Mouse (Mus musculus) left cerebral cortex, adult 8-10 months (tissue): ENCODE measurements around the gene Osbpl7. TPM values are rescaled to one million over a fixed set of nuclear protein-coding genes. Genes with fewer than 3 reads are reported as not detected.

Source experiments
- DNase-seq, 2 experiments: peaks; one replicate each; pipeline ENCODE4 v3.0.0; 2022; ENCODE audit warnings: low spot score in 2 of 2
- microRNA-seq, 2 experiments: library from miRNA; unstranded; fragments of <30 nt; microRNA quantifications; one replicate each; pipeline ENCODE4 v1.2.0; 2022
- total RNA-seq, 4 experiments: library from RNA; stranded (reverse); gene quantifications; 2 replicates each; pipeline ENCODE4 v1.2.4; 2022

Osbpl7 gene
- total RNA-seq, 4 experiments from 2014 or later: 14.1 to 19.1 (median 15.4) TPM

DNA sequence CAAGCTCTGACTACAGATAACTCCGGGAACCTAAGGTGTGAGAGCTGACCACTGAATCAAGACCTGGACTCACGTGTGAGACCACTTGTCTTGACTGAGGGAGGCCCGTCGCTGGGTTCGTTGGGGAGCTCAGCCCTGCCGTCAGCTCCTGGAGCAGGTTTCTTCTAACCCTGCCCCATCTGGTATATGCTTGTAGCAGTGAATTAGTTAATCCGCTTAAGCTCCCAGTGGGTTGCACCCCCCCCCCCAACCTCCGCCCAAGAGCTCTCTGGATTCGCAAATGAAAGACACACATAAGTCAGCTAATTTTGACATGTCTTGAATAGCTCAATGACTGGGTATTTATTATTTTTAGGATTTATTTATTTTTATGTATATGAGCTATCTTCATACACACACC, 29.9 kb downstream of the Osbpl7 start:
- DNase-seq: no peak

DNA sequence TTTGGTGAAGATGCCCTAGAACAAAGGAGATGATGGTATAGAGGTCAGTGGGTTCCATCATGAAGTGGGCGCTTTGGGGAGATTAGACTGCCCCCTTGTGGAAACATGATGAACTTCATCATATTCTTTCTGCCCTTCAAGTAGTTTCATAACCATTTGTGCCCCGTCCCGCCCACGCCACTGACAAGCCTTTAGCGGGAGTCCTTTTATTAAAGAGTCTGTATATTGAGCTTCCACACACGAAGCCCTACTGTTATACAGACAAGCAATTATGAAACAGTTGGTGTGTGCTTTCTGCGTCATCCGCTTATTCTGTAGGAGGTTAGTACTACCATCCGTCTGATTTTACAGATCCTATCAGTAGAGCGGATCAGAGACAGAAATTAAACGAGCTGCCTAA, 32.5 kb downstream of the Osbpl7 start:
- DNase-seq: no peak

- peak in 1 of 2 experiments; percentile 67 for DNase-seq
Observed at GRCm38 (mm10) chr11:97083401-97084140, 33.1 kb downstream of the Osbpl7 start.

DNA sequence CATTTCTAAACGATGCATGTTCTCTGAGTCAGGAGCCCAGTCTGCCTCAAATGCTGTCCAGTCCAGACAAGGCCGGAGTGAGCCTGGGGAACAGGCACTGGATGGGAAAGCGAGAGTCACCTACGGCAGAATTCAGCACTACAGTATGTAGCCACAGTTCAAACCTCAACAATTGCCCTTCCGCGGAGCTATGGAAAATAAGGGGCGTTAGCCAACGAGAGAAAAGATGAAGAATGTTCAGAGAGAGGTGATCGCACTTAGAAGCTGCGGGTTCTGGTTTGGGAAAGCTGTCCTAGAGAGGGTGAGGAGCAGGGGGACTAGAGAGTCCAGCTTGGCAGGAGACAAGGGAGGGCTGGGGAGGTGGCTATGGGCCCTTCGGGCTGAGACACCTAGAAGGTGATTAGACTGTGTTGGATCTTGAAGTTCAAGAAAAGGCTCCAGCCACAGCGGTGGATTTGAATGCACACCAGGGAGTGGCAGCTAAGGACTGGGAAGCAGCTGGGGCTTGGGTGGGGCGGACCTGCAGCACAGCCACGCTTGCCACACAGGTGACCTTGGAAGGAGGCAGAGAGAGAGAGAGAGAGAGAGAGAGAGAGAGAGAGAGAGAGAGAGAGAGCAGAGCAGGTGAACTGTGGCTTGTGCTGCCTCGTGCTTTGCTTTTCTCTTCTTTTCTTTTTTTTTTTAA, 34.5 kb downstream of the Osbpl7 start:
- DNase-seq: no peak

- DNase-seq: no peak
Observed at GRCm38 (mm10) chr11:97086365-97086764, 35.9 kb downstream of the Osbpl7 start.

DNA sequence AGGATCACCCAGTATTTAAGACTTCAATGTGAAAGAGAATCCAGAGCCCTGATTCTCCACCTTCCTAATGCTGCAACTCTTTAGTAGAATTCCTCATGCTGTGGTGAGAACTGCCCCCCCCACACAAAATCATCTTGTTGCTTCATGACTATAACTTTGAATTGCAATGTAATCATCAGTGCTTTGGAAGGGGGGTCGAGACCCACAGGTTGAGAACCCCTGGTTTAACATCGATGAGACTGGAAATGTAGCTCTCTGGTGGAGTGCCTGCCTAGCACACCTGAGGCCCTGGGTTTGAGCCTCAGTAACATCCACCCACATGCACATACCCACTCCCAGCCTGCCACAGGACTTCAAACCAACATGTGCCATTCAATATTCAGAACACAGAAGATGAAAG, 44.2 kb downstream of the Osbpl7 start:
- DNase-seq: no peak

DNA sequence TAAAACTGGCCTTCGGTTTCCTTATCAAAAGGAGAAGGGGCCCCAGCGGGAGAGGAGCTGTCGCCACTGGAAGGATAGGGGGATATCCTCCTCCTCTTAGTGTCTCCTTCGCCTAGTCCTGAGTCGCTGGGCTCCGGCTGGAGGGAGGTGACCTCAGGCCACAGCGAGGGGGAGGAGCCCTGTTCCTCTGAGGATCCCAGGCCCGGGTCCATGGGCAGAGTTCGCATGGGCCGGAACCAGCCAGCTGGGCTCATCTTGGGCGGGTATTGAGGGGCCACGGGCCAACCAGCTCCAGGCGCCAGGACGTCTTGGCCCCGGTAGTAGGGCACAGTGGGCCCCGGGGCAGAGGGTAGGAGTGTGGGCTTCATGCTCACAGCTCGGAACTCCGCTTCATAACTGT, 48.4 kb downstream of the Osbpl7 start:
- DNase-seq: no peak

GRCm38 (mm10) chr11:97101722-97102121, 51.3 kb downstream of the Osbpl7 start:
- no peak for DNase-seq

GRCm38 (mm10) chr11:97103163-97104090, 53.0 kb downstream of the Osbpl7 start:
- no peak for DNase-seq

- no peak for DNase-seq
Observed at GRCm38 (mm10) chr11:97104091-97104483, 53.7 kb downstream of the Osbpl7 start.

DNA sequence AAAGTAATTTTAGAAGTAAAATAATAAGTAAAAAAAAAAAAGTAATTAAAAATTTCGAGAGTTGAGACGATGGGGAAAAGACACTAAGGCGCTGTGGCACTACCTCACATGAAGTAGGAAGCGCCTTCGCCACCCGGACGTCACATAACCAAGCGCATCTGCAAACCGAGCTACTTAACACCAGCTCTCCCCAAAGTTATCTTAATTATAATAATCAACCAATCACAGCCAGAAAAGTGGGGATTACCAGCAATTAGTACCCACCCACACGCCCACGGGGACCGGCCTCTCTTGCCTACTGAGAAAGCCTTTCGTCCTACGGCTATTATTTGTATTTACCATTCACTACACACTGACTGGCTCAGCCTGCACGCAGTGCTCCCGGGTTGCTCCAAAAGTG, 58.5 kb downstream of the Osbpl7 start:
- DNase-seq: no peak

GRCm38 (mm10) chr11:97112519-97113125, 62.2 kb downstream of the Osbpl7 start:
- DNase-seq: no peak

- no peak for DNase-seq
Observed at GRCm38 (mm10) chr11:97114671-97115601, 64.5 kb downstream of the Osbpl7 start, which contains the start of gene Tbx21. TSS of gene Tbx21 (minus strand) at chr11:97115331.

DNA sequence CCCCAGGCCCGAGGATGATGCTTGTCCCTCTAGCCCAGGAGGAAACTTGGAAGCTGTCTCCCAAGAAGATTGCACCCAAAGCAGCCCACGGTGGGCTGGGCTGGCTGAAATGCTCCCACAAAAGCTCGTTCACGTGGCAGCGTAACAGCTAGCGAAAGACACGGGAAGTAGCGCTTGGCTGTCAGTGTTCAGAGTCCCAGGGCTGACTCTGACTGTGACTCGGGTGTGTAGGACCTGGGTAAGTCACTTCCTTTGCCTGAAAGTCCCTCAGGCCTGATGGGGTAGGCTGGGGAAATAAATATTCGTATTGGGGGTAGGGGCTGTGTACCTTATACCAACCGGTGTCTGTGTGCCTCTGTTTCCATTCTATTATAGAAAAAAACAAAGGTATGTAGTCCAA, 65.4 kb downstream of the Osbpl7 start:
- DNase-seq: no peak

Small RNAs within 50 kb of the gene (microRNA-seq; reads per million reads assigned to microRNA genes)
- 1.3 to 1.5 reads per million in 2 experiments for gene Mir8103

Other genes starting within 250 kb of the Osbpl7 start
- 100 to 1,000 TPM; 301 to 348 (median 321) TPM for gene Nfe2l1, start 220.7 kb upstream of the Osbpl7 start, total RNA-seq
- 10 to 100 TPM in 1 of 4 experiments, 1 to 10 TPM in 3; 6.4 to 10.7 (median 6.8) TPM for gene Copz2, start 200.8 kb upstream of the Osbpl7 start, total RNA-seq
- gene Cdk5rap3, start 134.1 kb upstream of the Osbpl7 start, total RNA-seq: 10 to 100 TPM; 40.6 to 44.6 (median 41.9) TPM
- not detected for gene Prr15l, start 122.5 kb upstream of the Osbpl7 start, total RNA-seq
- 10 to 100 TPM; 43.7 to 51.2 (median 48.6) TPM for gene Pnpo, start 106.6 kb upstream of the Osbpl7 start, total RNA-seq
- gene Sp2, start 67.7 kb upstream of the Osbpl7 start, total RNA-seq: 10 to 100 TPM; 10.7 to 15.0 (median 13.0) TPM
- 1 to 10 TPM; 1.1 to 2.0 (median 1.3) TPM for gene Sp6, start 37.2 kb upstream of the Osbpl7 start, total RNA-seq
- gene Scrn2, start 20.7 kb upstream of the Osbpl7 start, total RNA-seq: 1 to 10 TPM; 5.0 to 6.1 (median 5.4) TPM
- gene Lrrc46, start 9.2 kb upstream of the Osbpl7 start, total RNA-seq: under 1 TPM in 3 of 4 experiments, not detected in 1; 0.28 to 0.91 (median 0.72) TPM
- 10 to 100 TPM; 72.0 to 83.9 (median 75.5) TPM for gene Mrpl10, start 9.1 kb upstream of the Osbpl7 start, total RNA-seq
- gene Tbx21, start 64.7 kb downstream of the Osbpl7 start, total RNA-seq: under 1 TPM; 0.14 to 0.37 (median 0.23) TPM
- gene Tbkbp1, start 100.9 kb downstream of the Osbpl7 start, total RNA-seq: 10 to 100 TPM; 54.8 to 63.2 (median 59.6) TPM
- 100 to 1,000 TPM; 114 to 121 (median 120) TPM for gene Kpnb1, start 137.3 kb downstream of the Osbpl7 start, total RNA-seq
- 100 to 1,000 TPM; 139 to 152 (median 146) TPM for gene Npepps, start 230.0 kb downstream of the Osbpl7 start, total RNA-seq